Mouse (Mus musculus) embryonic fibroblast, embryonic 13.5 days (primary cell): ENCODE data around the gene Hyal3. TPM values are rescaled to one million over a fixed set of nuclear protein-coding genes. Genes with fewer than 3 reads are reported as not detected.
A peak's percentile ranks its signal among the peaks of the same experiment; 100 is the strongest.

Experiments used
- H3K27ac ChIP-seq: 2 replicates; pipeline ENCODE4 v1.5.1; 2012; ENCODE audit warnings: low read length, control low read depth, inconsistent platforms; ENCODE audit not compliant: insufficient read depth
- H3K4me1 ChIP-seq: 2 replicates; pipeline ENCODE4 v1.6.1; 2011; ENCODE audit warnings: low read length; ENCODE audit not compliant: control insufficient read depth, insufficient read depth
- H3K4me3 ChIP-seq: 2 replicates; pipeline ENCODE4 v1.5.1; 2011; ENCODE audit warnings: mild to moderate bottlenecking, control low read depth, low read length; ENCODE audit not compliant: insufficient read depth
- CTCF ChIP-seq: IDR thresholded peaks from 2 replicates; pipeline ENCODE4 v1.5.1; 2011; ENCODE audit warnings: mild to moderate bottlenecking, control low read depth, low read length, moderate library complexity, borderline replicate concordance; ENCODE audit not compliant: insufficient read depth
- POLR2A ChIP-seq: IDR thresholded peaks from 2 replicates; pipeline ENCODE4 v1.6.1; 2011; ENCODE audit warnings: low read depth, mild to moderate bottlenecking, control low read depth, low read length, moderate library complexity
- polyA plus RNA-seq: library from polyadenylated mRNA; stranded (reverse); fragments of >200 nt; gene quantifications from 2 replicates; pipeline ENCODE4 v1.2.4, GENCODE M21; 2011; ENCODE audit warnings: low read depth; ENCODE audit not compliant: missing spikeins, insufficient read length

Hyal3 gene
- polyA plus RNA-seq, 1 experiment: 0.76 TPM

GRCm38 (mm10) chr9:107605041-107605661 lies 24.5 kb downstream of the Hyal3 start:
- no peak overlapping the region for H3K4me3 ChIP-seq
- no peak overlapping the region for H3K27ac ChIP-seq
- 0 out of 2 replicates have a peak, but pooled peaks cover 2% of the 10 kb centered on the region for H3K4me1 ChIP-seq
- TF ChIP-seq POLR2A (no peak), CTCF (no peak)

- Histone ChIP-seq H3K4me3 (peak overlapping the region; percentile 12), H3K4me1 (0 out of 2 replicates have a peak, but pooled peaks cover 2% of the 10 kb centered on the region), H3K27ac (no peak overlapping the region)
- TF ChIP-seq POLR2A: peak; percentile 65
- TF ChIP-seq CTCF: no peak
Observed at GRCm38 (mm10) chr9:107606591-107606990, 26.0 kb downstream of the Hyal3 start.

GRCm38 (mm10) chr9:107607036-107607435 lies 26.4 kb downstream of the Hyal3 start:
- H3K4me1 ChIP-seq: peaks cover 2% of the 10 kb centered on the region; the same call in 1 of the 2 replicates
- H3K4me3 ChIP-seq: peak overlapping the region; percentile 12
- no peak for TF ChIP-seq CTCF
- TF ChIP-seq POLR2A: no peak
- no peak overlapping the region for H3K27ac ChIP-seq

GRCm38 (mm10) chr9:107607653-107608245 lies 27.1 kb downstream of the Hyal3 start:
- H3K4me1 ChIP-seq: peaks cover 2% of the 10 kb centered on the region; the same call in 1 of the 2 replicates
- H3K27ac ChIP-seq: no peak overlapping the region
- TF ChIP-seq POLR2A (no peak), CTCF (no peak)
- H3K4me3 ChIP-seq: no peak overlapping the region

GRCm38 (mm10) chr9:107608741-107609432 lies 28.3 kb downstream of the Hyal3 start, which contains the start of gene Sema3b:
TSS of gene Sema3b (minus strand) at chr9:107609229.
- H3K4me1 ChIP-seq: peaks cover 2% of the 10 kb centered on the region; the same call in 1 of the 2 replicates

GRCm38 (mm10) chr9:107609433-107609830 lies 28.8 kb downstream of the Hyal3 start:
- Histone ChIP-seq H3K4me1 (peaks cover 2% of the 10 kb centered on the region; the same call in 1 of the 2 replicates), H3K27ac (no peak overlapping the region)
- TF ChIP-seq POLR2A (no peak), CTCF (no peak)

More at GRCm38 (mm10) chr9:107608741-107609432, 28.3 kb downstream of the Hyal3 start, which contains the start of gene Sema3b:
- Histone ChIP-seq H3K4me3 (no peak within 1 kb of the TSS), H3K27ac (no peak within 1 kb of the TSS)
- no peak for TF ChIP-seq CTCF
- no peak for TF ChIP-seq POLR2A

GRCm38 (mm10) chr9:107611456-107612190 lies 31.0 kb downstream of the Hyal3 start:
- TF ChIP-seq CTCF: no peak
- TF ChIP-seq POLR2A: no peak
- Histone ChIP-seq H3K4me3 (no peak overlapping the region), H3K27ac (no peak overlapping the region), H3K4me1 (peaks cover 2% of the 10 kb centered on the region; the same call in 1 of the 2 replicates)

More at GRCm38 (mm10) chr9:107609433-107609830, 28.8 kb downstream of the Hyal3 start:
- H3K4me3 ChIP-seq: no peak overlapping the region

- Histone ChIP-seq H3K4me3 (no peak overlapping the region), H3K27ac (no peak overlapping the region), H3K4me1 (peaks cover 2% of the 10 kb centered on the region; the same call in 1 of the 2 replicates)
- TF ChIP-seq CTCF (peak; percentile 83), POLR2A (peak; percentile 68)
Observed at GRCm38 (mm10) chr9:107612191-107612944, 31.8 kb downstream of the Hyal3 start.
